Mouse (Mus musculus) forebrain, embryonic 11.5 days (tissue): Measurements from ENCODE around the gene Ptpn13. TPM values are rescaled to one million over a fixed set of nuclear protein-coding genes. Genes with fewer than 3 reads are reported as not detected.

ENCODE experiments used
- ATAC-seq: fragments of 200-750 bp; cut with Nextera tagmentation; replicated peaks from 2 replicates; pipeline ENCODE4 v1.8.0; 2017; ENCODE audit warnings: moderate TSS enrichment; ENCODE audit not compliant: low FRiP score
- DNase-seq: peaks from one replicate; pipeline ENCODE4 v3.0.0-alpha.2; 2017; ENCODE audit warnings: low spot score
- H3K27ac ChIP-seq: fragments of 300-500 bp; sonication (generic); 2 replicates; pipeline ENCODE4 v1.5.1; 2014; ENCODE audit warnings: low read depth, low read length
- H3K27me3 ChIP-seq: fragments of 300-500 bp; sonication (generic); 2 replicates; pipeline ENCODE4 v1.6.1; 2014; ENCODE audit warnings: mild to moderate bottlenecking, low read length, mixed read lengths; ENCODE audit not compliant: control insufficient read depth, insufficient read depth
- H3K36me3 ChIP-seq: fragments of 300-500 bp; sonication (generic); 2 replicates; pipeline ENCODE4 v1.6.1; 2014; ENCODE audit warnings: mild to moderate bottlenecking, low read length, moderate library complexity, mixed read lengths; ENCODE audit not compliant: control insufficient read depth, insufficient read depth
- H3K4me1 ChIP-seq: fragments of 300-500 bp; sonication (generic); replicated peaks from 2 replicates; pipeline ENCODE4 v1.6.1; 2014; ENCODE audit warnings: low read length, mixed read lengths; ENCODE audit not compliant: control insufficient read depth, insufficient read depth
- H3K4me2 ChIP-seq: fragments of 300-500 bp; sonication (generic); 2 replicates; pipeline ENCODE4 v1.6.1; 2014; ENCODE audit warnings: low read depth, mild to moderate bottlenecking, low read length, moderate library complexity, mixed read lengths; ENCODE audit not compliant: severe bottlenecking
- H3K4me3 ChIP-seq: fragments of 300-500 bp; sonication (generic); 2 replicates; pipeline ENCODE4 v1.5.1; 2014; ENCODE audit warnings: low read depth, low read length
- H3K9ac ChIP-seq: fragments of 300-500 bp; sonication (generic); 2 replicates; pipeline ENCODE4 v1.6.1; 2014; ENCODE audit warnings: low read length
- H3K9me3 ChIP-seq: fragments of 300-500 bp; sonication (generic); 2 replicates; pipeline ENCODE4 v1.6.1; 2016; ENCODE audit warnings: low read length, mixed read lengths; ENCODE audit not compliant: control insufficient read depth
- WGBS: fragments of 180-500 bp; shearing (Covaris S2); extraction: QIAGEN DNeasy Blood & Tissue Kit; methylation state at CpG from one replicate; pipeline ENCODE4 v1.1.7; 2014; 5-methylcytosine and 5-hydroxymethylcytosine counted together
- polyA plus RNA-seq: library from polyadenylated mRNA; unstranded; fragments of >200 nt; fragmentation: Nextera tagmentation; extraction: Ambion mirVana; gene quantifications from 2 replicates; pipeline ENCODE4 v1.2.1, GENCODE M21; 2014

The Ptpn13 gene
- polyA plus RNA-seq, 1 experiment from 2014 or later = 20.3 TPM

- H3K9ac ChIP-seq = no peak overlapping the region
- DNase-seq = no peak
- H3K4me3 ChIP-seq = no peak overlapping the region
- peaks cover 8% of the 10 kb centered on the region; the same call in 1 of the 2 replicates for H3K4me1 ChIP-seq
- no peaks in the 10 kb centered on the region for H3K9me3 ChIP-seq
- H3K27ac ChIP-seq = no peak overlapping the region
- WGBS = 87% methylated on average over 5 of the region's 5 CpGs
- H3K4me2 ChIP-seq = no peak overlapping the region
- H3K27me3 ChIP-seq = no peaks in the 10 kb centered on the region
- no peaks in the 10 kb centered on the region for H3K36me3 ChIP-seq
- ATAC-seq = no peak
These were observed 35.6 kb upstream of the Ptpn13 start for GRCm38 (mm10) chr5:103389415-103389814.

- Histone ChIP-seq H3K27me3 (no peaks in the 10 kb centered on the region), H3K9me3 (no peaks in the 10 kb centered on the region), H3K4me1 (peaks cover 8% of the 10 kb centered on the region; the same call in 1 of the 2 replicates), H3K9ac (no peak overlapping the region), H3K36me3 (no peaks in the 10 kb centered on the region), H3K27ac (no peak overlapping the region), H3K4me3 (no peak overlapping the region), H3K4me2 (no peak overlapping the region)
- DNase-seq (no peak), ATAC-seq (no peak)
- 8% methylated on average over 4 of the region's 4 CpGs for WGBS
These were observed 31.8 kb upstream of the Ptpn13 start for GRCm38 (mm10) chr5:103393220-103393619.

- H3K4me3 ChIP-seq = no peak overlapping the region
- DNase-seq = no peak
- peaks cover 8% of the 10 kb centered on the region; the same call in 1 of the 2 replicates for H3K4me1 ChIP-seq
- H3K9ac ChIP-seq = no peak overlapping the region
- H3K4me2 ChIP-seq = no peak overlapping the region
- no peaks in the 10 kb centered on the region for H3K9me3 ChIP-seq
- WGBS = 44% methylated on average over 16 of the region's 16 CpGs
- 0 out of 2 replicates have a peak, but pooled peaks have one; percentile 36 for ATAC-seq
- no peak overlapping the region for H3K27ac ChIP-seq
- no peaks in the 10 kb centered on the region for H3K27me3 ChIP-seq
- no peaks in the 10 kb centered on the region for H3K36me3 ChIP-seq
These were observed 31.2 kb upstream of the Ptpn13 start for GRCm38 (mm10) chr5:103393752-103394151.

- ATAC-seq = no peak
- WGBS = 97% methylated on average over 5 of the region's 5 CpGs
- no peaks in the 10 kb centered on the region for H3K27me3 ChIP-seq
These were observed 29.3 kb upstream of the Ptpn13 start for GRCm38 (mm10) chr5:103395683-103396082.

GRCm38 (mm10) chr5:103397429-103397828 is 27.6 kb upstream of the Ptpn13 start:
- Histone ChIP-seq H3K9ac (no peak overlapping the region), H3K27me3 (no peaks in the 10 kb centered on the region), H3K4me2 (no peak overlapping the region), H3K9me3 (no peaks in the 10 kb centered on the region), H3K4me1 (peaks cover 11% of the 10 kb centered on the region; the same call in 1 of the 2 replicates), H3K27ac (no peak overlapping the region), H3K4me3 (no peak overlapping the region), H3K36me3 (no peaks in the 10 kb centered on the region)
- ATAC-seq (no peak), DNase-seq (no peak)
- WGBS = 82% methylated on average over 4 of the region's 4 CpGs

More at GRCm38 (mm10) chr5:103395683-103396082, 29.3 kb upstream of the Ptpn13 start:
- no peaks in the 10 kb centered on the region for H3K36me3 ChIP-seq
- H3K9me3 ChIP-seq = no peaks in the 10 kb centered on the region
- H3K4me3 ChIP-seq = no peak overlapping the region
- no peak overlapping the region for H3K4me2 ChIP-seq
- no peak overlapping the region for H3K9ac ChIP-seq
- DNase-seq = no peak
- peaks cover 8% of the 10 kb centered on the region; the same call in 1 of the 2 replicates for H3K4me1 ChIP-seq
- H3K27ac ChIP-seq = no peak overlapping the region

GRCm38 (mm10) chr5:103404213-103404968 is 20.6 kb upstream of the Ptpn13 start:
- Histone ChIP-seq H3K27ac (no peak overlapping the region), H3K4me3 (no peak overlapping the region), H3K4me1 (peaks cover 4% of the 10 kb centered on the region; the same call in 1 of the 2 replicates), H3K9ac (no peak overlapping the region), H3K9me3 (no peaks in the 10 kb centered on the region; the same call in 1 of the 2 replicates), H3K4me2 (no peak overlapping the region), H3K36me3 (no peaks in the 10 kb centered on the region), H3K27me3 (no peaks in the 10 kb centered on the region)
- DNase-seq = no peak
- no peak for ATAC-seq
- WGBS = 86% methylated on average over 12 of the region's 12 CpGs

- no peak overlapping the region for H3K9ac ChIP-seq
- H3K27me3 ChIP-seq = no peaks in the 10 kb centered on the region
- DNase-seq (no peak), ATAC-seq (no peak)
- peaks cover 4% of the 10 kb centered on the region; the same call in 1 of the 2 replicates for H3K4me1 ChIP-seq
- H3K4me3 ChIP-seq = no peak overlapping the region
- no peaks in the 10 kb centered on the region for H3K36me3 ChIP-seq
- H3K9me3 ChIP-seq = no peaks in the 10 kb centered on the region; the same call in 1 of the 2 replicates
- H3K27ac ChIP-seq = no peak overlapping the region
- 87% methylated on average over 2 of the region's 2 CpGs for WGBS
- no peak overlapping the region for H3K4me2 ChIP-seq
These were observed 19.1 kb upstream of the Ptpn13 start for GRCm38 (mm10) chr5:103405921-103406320.

- WGBS = 41% methylated on average over 10 of the region's 10 CpGs
- DNase-seq = no peak
- H3K4me1 ChIP-seq = no peaks in the 10 kb centered on the region
- no peak overlapping the region for H3K4me3 ChIP-seq
- H3K27me3 ChIP-seq = no peaks in the 10 kb centered on the region
- H3K4me2 ChIP-seq = no peak overlapping the region
- ATAC-seq = no peak
- H3K9ac ChIP-seq = no peak overlapping the region
- H3K9me3 ChIP-seq = no peaks in the 10 kb centered on the region; the same call in 1 of the 2 replicates
- no peak overlapping the region for H3K27ac ChIP-seq
- no peaks in the 10 kb centered on the region for H3K36me3 ChIP-seq
These were observed 12.8 kb upstream of the Ptpn13 start for GRCm38 (mm10) chr5:103412020-103412747.
